Mouse (Mus musculus): ENCODE data around the gene Slc52a3.

DNA sequence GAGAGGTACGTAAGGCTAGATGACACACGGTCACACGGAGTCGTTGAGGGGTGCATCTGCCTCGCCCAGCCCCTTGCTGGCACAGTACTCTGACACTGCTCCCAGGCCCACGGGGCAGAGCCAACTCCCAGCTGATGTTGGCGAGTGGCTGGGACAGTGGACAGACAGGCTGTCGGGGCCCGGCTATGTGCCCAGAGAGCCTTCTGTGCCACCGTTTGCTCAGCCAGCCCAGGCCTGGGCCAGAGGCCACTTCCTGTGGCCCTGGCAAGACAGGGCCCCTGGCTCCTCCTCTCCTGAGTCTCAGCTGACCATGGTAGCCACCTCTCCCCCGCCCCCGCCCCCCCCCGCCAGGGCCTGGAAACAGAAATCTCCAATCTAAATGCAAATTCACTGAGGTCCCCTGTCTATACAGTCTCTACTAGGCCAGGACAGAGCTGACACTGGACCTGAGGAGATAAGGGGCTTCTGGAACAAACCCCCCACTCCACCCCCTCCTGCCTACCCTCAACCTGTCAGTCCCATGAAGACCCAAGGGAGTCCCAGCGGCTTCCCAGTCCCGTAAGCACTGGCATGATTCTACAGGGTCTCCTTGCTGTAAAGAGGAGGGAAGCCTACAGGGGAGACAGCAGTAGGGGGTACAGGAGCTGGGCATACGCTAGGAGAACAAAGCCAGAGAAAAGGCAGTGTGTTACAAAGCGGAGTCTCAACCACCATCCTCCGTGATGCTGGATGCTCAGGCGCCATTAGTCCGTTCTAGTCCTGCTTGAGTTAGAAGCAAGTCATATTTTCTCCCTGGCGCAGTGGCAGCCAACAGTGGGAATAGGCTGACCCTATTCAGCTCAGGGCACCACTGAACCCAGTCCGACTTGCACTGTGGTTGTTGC is 60.3 kb downstream of the Slc52a3 start:
- TF ChIP-seq CTCF (IDR thresholded peaks at IDR 0.05; ENCODE audit: extremely low read depth, insufficient read depth, insufficient read length, insufficient replicate concordance) (no peak), POLR2A (IDR thresholded peaks at IDR 0.05; ENCODE audit: low read depth, low read length) (no peak)
